Mouse (Mus musculus) central nervous system, embryonic 11.5 days (tissue): ENCODE results near the gene Hist1h3g. TPM values are rescaled to one million over a fixed set of nuclear protein-coding genes. Genes with fewer than 3 reads are reported as not detected.

Experiments
- polyA plus RNA-seq: library from polyadenylated mRNA; depleted of rRNA; stranded (reverse); fragments of >200 nt; gene quantifications from 2 replicates; pipeline ENCODE4 v1.2.3, GENCODE M21; 2012; rRNA removed

Gene Hist1h3g
- polyA plus RNA-seq, result 38.6 and 41.4 TPM in 2 replicates

DNA sequence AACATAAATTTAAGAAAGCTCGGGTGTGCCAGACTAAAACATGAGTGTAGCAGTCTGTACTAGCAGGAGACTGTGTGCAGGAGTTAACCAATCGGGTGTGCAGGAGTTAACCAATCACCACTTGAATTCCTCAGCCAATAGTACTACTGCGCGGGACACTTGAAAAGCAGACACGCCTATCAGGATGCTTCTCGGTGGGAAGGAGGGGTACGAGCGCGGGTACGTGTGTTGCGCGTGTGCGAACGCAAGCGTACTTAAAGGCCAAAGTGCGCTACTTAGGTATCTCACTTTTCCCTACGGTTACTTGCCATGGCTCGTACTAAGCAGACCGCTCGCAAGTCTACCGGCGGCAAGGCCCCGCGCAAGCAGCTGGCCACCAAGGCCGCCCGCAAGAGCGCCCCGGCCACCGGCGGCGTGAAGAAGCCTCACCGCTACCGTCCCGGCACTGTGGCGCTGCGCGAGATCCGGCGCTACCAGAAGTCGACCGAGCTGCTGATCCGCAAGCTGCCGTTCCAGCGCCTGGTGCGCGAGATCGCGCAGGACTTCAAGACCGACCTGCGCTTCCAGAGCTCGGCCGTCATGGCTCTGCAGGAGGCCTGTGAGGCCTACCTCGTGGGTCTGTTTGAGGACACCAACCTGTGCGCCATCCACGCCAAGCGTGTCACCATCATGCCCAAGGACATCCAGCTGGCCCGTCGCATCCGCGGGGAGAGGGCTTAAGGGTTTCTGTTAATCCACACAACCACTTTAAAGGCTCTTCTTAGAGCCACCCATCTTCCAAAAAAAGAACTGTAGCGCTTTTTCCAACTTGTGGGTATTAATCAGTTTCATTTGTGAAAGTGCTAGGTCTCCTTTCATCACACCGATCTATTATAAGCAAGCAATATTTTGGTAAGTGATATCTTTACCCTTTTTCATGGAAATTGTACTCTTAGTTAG, at the start of gene Hist1h3g:
Gene Hist1h3g, plus strand, starts transcription at position 286 of the 939 bp plus-strand sequence.

DNA sequence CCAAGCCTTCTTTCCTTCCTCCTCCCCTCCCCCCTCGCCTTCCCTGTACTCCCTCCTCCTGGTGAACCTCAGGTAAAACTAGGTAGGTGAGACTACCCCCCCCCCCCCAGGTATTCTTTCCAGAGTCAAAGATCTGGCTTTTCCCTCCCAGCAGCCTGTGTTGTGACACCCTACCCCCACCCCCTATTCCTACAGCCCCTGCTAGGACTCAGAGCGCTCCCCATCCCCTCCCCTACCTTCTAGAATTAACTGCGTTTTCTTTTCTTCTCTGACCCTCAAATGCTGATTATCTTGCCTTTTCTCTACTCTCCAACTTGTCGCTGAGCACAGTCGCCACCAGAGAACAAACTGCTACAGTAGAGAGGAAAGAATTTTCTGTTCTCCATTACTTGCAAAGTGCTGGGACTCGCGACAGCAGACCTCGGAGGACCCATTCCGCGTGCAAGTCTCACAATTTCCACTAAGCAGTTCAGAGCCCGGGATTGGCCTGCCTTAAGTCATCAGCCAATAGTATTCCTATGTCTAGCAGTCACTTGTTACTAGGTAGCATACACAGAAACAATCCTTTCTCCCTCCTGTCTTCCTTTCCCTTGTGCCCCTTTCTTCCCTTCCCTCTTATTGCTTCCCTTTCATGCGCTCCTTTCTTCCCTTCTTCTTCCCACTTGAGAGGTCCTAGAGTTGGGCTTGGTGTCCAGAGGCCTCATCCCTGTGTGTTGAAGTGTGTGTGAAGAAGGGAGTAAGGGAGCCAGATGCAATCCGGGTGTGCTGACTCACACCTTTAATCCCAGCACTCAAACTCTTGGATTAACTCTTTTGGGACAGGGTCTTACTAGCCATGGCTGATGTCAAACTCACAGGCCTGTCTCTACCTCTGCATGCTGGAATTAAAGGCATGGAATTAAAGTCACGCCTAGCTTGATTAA, 46.6 kb upstream of the Hist1h3g start, which contains the start of gene Btn2a2:
Gene Btn2a2, minus strand, starts transcription at position 458 of the 923 bp plus-strand sequence.

GRCm38 (mm10) chr13:23530901-23531875, 4.0 kb upstream of the Hist1h3g start, which contains the start of gene Hist1h4h:
Gene Hist1h4h, plus strand, starts transcription at chr13:23531050.

GRCm38 (mm10) chr13:23533560-23534367, 1.5 kb upstream of the Hist1h3g start, which contains the start of gene Hist1h2af:
Gene Hist1h2af, plus strand, starts transcription at chr13:23533906.

GRCm38 (mm10) chr13:23542999-23543607, 7.9 kb downstream of the Hist1h3g start, which contains the start of gene Hist1h2bh:
Gene Hist1h2bh, minus strand, starts transcription at chr13:23543392.

GRCm38 (mm10) chr13:23543965-23544786, 9.0 kb downstream of the Hist1h3g start, which contains the start of gene Hist1h3f:
Gene Hist1h3f, plus strand, starts transcription at chr13:23544052.

DNA sequence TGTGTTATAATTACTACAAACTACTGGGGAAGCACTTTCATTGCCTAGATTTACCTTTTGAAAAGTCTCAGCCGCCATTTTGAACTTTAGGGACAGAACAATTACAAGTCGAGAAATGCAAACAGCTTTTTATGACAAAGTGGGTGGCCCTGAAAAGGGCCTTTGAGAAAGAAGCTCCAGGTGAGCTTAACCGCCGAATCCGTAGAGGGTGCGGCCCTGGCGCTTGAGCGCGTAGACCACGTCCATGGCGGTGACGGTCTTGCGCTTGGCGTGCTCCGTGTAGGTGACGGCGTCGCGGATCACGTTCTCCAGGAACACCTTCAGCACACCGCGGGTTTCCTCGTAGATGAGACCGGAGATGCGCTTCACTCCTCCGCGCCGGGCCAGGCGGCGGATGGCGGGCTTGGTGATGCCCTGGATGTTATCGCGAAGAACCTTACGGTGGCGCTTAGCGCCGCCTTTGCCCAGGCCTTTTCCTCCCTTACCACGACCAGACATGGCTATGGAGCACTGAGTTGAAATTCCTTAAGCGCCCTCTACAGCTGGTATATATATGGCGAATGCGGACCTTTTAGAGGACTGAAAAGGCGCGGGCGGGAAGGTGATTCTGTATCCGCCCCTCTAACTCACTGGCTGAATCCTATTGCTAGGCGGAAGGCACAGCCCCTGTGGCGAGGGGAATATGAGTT, 16.1 kb downstream of the Hist1h3g start, which contains the start of gene Hist1h4f:
Gene Hist1h4f, minus strand, starts transcription at position 503 of the 689 bp plus-strand sequence.

DNA sequence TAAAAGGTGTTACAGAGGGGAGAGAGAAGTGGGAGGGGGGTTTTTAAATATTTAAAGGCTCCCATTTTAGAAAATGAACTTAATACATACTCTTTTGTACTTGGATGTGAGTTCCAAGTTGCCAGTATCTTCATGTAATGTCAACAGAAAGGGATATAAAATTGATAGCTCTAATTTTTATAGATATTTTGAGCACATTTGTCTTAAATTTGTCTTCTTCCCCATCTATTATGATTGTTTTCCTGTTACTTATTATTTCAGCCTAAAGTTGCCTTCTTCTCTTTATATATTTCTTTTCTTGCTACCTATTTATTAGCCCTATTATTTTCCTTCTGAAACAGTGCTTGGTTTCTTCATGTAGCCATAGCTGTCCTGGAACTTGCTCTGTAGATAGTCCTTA, 17.7 kb downstream of the Hist1h3g start, which contains the start of gene Hist1h1d:
Gene Hist1h1d, plus strand, starts transcription at position 301 of the 400 bp plus-strand sequence.

DNA sequence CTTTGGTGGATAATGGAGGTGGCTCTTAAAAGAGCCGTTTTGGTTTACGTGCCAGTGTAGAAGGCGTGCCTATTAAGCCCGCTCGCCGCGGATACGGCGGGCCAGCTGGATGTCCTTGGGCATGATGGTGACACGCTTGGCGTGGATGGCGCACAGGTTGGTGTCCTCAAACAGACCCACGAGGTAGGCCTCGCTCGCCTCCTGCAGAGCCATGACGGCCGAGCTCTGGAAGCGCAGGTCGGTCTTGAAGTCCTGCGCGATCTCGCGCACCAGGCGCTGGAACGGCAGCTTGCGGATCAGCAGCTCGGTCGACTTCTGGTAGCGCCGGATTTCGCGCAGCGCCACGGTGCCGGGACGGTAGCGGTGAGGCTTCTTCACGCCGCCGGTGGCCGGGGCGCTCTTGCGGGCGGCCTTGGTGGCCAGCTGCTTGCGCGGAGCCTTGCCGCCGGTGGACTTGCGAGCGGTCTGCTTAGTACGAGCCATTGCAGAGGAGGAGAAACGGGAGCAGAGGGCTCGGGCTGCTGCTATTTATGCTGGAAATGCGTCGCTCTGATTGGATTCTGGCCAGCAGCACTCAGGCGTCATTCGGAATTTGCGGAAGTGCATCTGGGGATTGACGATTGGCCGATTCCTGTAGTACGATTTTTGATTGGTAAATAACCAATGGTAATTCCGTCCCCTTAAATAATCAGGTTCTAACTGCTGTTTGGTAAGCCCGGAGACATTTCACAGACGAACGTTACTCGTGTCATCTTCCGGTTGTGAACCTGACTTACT, 26.8 kb downstream of the Hist1h3g start, which contains the start of gene Hist1h3e:
Gene Hist1h3e, minus strand, starts transcription at position 487 of the 777 bp plus-strand sequence.

DNA sequence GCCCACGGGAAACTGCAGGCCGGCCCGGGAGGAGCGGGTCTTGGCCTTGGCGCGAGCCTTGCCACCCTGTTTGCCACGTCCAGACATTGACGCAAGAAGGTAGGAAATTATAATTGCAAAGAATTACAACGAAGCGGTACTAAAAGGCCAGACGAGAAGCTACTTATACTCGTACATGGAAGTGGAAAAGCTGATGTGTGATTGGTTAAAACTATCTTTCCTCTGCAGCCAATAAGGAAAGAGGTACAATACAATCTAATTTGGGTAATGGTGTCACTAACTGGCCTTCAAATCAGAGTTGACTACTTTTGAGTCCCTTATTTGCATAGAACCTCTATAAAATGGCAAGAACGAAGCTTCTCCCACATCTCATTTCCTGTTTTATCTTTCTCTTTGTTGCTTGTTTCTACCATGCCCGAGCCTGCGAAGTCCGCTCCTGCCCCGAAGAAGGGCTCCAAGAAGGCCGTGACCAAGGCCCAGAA, 35.8 kb downstream of the Hist1h3g start, which contains the start of the genes Hist1h2ae and Hist1h2bg:
Gene Hist1h2ae, minus strand, starts transcription at position 199 of the 482 bp plus-strand sequence.
Gene Hist1h2bg, plus strand, starts transcription at position 375 of the 482 bp plus-strand sequence.

GRCm38 (mm10) chr13:23573898-23574524, 38.8 kb downstream of the Hist1h3g start, which contains the start of the genes Hist1h2bf and Hist1h2ad:
Gene Hist1h2bf, minus strand, starts transcription at chr13:23574196.
Gene Hist1h2ad, plus strand, starts transcription at chr13:23574381.

DNA sequence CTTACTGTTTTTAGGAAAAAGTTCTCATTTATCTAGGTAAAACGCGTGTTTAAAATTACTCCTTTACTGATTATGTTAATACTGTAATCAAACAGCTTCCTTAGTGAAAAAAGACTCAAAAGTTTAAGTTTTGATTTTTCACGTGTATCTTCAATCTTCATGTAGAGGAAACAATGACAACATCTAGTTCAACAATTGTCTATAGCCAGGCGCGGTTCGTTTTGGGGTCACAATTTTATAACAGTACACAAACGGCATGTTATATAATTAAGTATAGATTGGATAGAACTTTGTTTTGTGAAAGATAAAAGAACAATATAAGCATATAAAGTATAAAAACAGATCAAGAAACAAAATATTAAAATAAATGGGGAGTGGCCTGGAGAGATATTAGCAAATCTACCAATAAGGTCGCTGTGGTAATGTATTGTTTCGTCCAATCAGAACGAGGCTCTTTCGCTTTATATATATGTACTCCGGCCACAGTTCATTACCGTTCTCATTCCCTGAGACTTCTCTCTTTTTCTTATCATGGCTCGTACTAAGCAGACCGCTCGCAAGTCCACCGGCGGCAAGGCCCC, 40.1 kb downstream of the Hist1h3g start, which contains the start of gene Hist1h3d:
Gene Hist1h3d, plus strand, starts transcription at position 493 of the 581 bp plus-strand sequence.

GRCm38 (mm10) chr13:23581408-23582218, 46.4 kb downstream of the Hist1h3g start, which contains the start of gene Hist1h4d:
Gene Hist1h4d, plus strand, starts transcription at chr13:23581598.

